ENCODE assay signal across 8 mouse cellular contexts in genomic region chr1:155097931-155098485, GRCm38 (mm10). TPM values are rescaled to one million over a fixed set of nuclear protein-coding genes. Genes with fewer than 3 reads are reported as not detected.
DNase-seq lines count a peak whose midpoint lies in the region; ATAC-seq and TF ChIP-seq lines count a peak whose summit lies in the region.

No protein-coding gene starts in this region.

- peak overlapping the region; percentile 91 for H3K27ac ChIP-seq in forebrain, embryonic 12.5 days
- peak overlapping the region; percentile 90 for H3K27ac ChIP-seq in hindbrain, embryonic 13.5 days
- H3K27ac ChIP-seq in liver, embryonic 14.5 days = peak overlapping the region; percentile 96

- peak; percentile 70 for ATAC-seq in activated CD4-positive, CD25-positive, alpha-beta regulatory T cell, adult 4 months
- peak; percentile 3; the same call in 1 of the 2 replicates for ATAC-seq in forebrain, embryonic 12.5 days (ENCODE audit: low FRiP score)
- no peak for ATAC-seq in hindbrain, embryonic 13.5 days (ENCODE audit: low FRiP score)
- ATAC-seq in liver, embryonic 14.5 days (ENCODE audit: insufficient read depth) = peak; percentile 30

- under 1% methylated on average over 33 of the region's 33 CpGs for WGBS in forebrain, embryonic 12.5 days
- WGBS in hindbrain, embryonic 13.5 days = under 1% methylated on average over 33 of the region's 33 CpGs
- WGBS in liver, embryonic 14.5 days (ENCODE audit: insufficient replicate concordance) = 0% methylated on average over 33 of the region's 33 CpGs

- no peak for TF ChIP-seq CTCF in liver, embryonic 14.5 days (IDR thresholded peaks at IDR 0.05; ENCODE audit: low read depth)

- H3K4me1 ChIP-seq in forebrain, embryonic 12.5 days = peaks cover 37% of the 10 kb centered on the region
- H3K4me1 ChIP-seq in hindbrain, embryonic 13.5 days (replicated peaks) = peaks cover 36% of the 10 kb centered on the region
- peaks cover 14 to 17% of the 10 kb centered on the region in 2 experiments for H3K4me1 ChIP-seq in liver, embryonic 14.5 days (replicated peaks; ENCODE audit: control insufficient read depth in 2 of 2, insufficient read depth in 2 of 2, low read length in 1 of 2)

- H3K27me3 ChIP-seq in forebrain, embryonic 12.5 days = no peaks in the 10 kb centered on the region
- H3K27me3 ChIP-seq in hindbrain, embryonic 13.5 days = no peaks in the 10 kb centered on the region
- H3K27me3 ChIP-seq in liver, embryonic 14.5 days (ENCODE audit: control insufficient read depth, insufficient read depth, low read length) = no peaks in the 10 kb centered on the region

- TF ChIP-seq EP300 in liver, embryonic 14.5 days (IDR thresholded peaks at IDR 0.05; ENCODE audit: low read depth) = no peak

- no peaks in the 10 kb centered on the region for H3K9me3 ChIP-seq in forebrain, embryonic 12.5 days
- H3K9me3 ChIP-seq in hindbrain, embryonic 13.5 days = no peaks in the 10 kb centered on the region
- H3K9me3 ChIP-seq in liver, embryonic 14.5 days (ENCODE audit: control insufficient read depth, low read length) = no peaks in the 10 kb centered on the region

- H3K9ac ChIP-seq in forebrain, embryonic 12.5 days = peak overlapping the region; percentile 100
- H3K9ac ChIP-seq in hindbrain, embryonic 13.5 days = peak overlapping the region; percentile 100
- H3K9ac ChIP-seq in liver, embryonic 14.5 days (replicated peaks) = peak overlapping the region; percentile 95

- H3K4me3 ChIP-seq in forebrain, embryonic 12.5 days (replicated peaks) = peak overlapping the region; percentile 100
- H3K4me3 ChIP-seq in hindbrain, embryonic 13.5 days = peak overlapping the region; percentile 99
- peak overlapping the region; percentile 86 to 98 for H3K4me3 ChIP-seq in liver, embryonic 14.5 days (ENCODE audit: insufficient read depth in 1 of 2, low read depth in 2 of 2, low read length in 2 of 2)

- H3K36me3 ChIP-seq in forebrain, embryonic 12.5 days (replicated peaks) = 0 out of 2 replicates have a peak, but pooled peaks cover 3% of the 10 kb centered on the region
- H3K36me3 ChIP-seq in hindbrain, embryonic 13.5 days = no peaks in the 10 kb centered on the region
- H3K36me3 ChIP-seq in liver, embryonic 14.5 days (replicated peaks; ENCODE audit: control insufficient read depth, insufficient read depth, low read depth) = no peaks in the 10 kb centered on the region; the same call in 1 of the 2 replicates

- H3K4me2 ChIP-seq in forebrain, embryonic 12.5 days = peak overlapping the region; percentile 77
- peak overlapping the region; percentile 85 for H3K4me2 ChIP-seq in hindbrain, embryonic 13.5 days
- H3K4me2 ChIP-seq in liver, embryonic 14.5 days (ENCODE audit: low read depth) = peak overlapping the region; percentile 89

- DNase-seq in gastrocnemius, adult 18-20 months (ENCODE audit: low spot score) = peak; percentile 30
- no peak for DNase-seq in gastrocnemius, adult 8-10 months (ENCODE audit: low spot score in 2 of 2)
- peak in 1 of 3 experiments; percentile 59 for DNase-seq in liver, embryonic 14.5 days (ENCODE audit: low read depth in 3 of 3, low spot score in 3 of 3)
- DNase-seq in neural tube, embryonic 10.5 days (ENCODE audit: extremely low spot score, low spot score) = peak; percentile 71
- peak; percentile 80 for DNase-seq in thymus, postnatal 14 days

RNA-seq across cellular contexts. Expression of gene Ier5, which starts 1.4 kb away (rescaled TPM):
- total RNA-seq in gastrocnemius, adult 18-20 months (2021) = 10 to 100 TPM in 1 of 2 experiments, 1 to 10 TPM in 1; 4.7 to 19.4 TPM
- 1 to 10 TPM; 4.7 to 9.9 (median 6.4) TPM for total RNA-seq in gastrocnemius, adult 8-10 months (2022)
- 1 to 10 TPM; 5.0 to 7.9 TPM for polyA plus RNA-seq in activated CD4-positive, CD25-positive, alpha-beta regulatory T cell, adult 4 months (2017; shearing (Covaris generic))
- polyA plus RNA-seq in forebrain, embryonic 12.5 days (2016; fragmentation: Nextera tagmentation; extraction: Ambion mirVana) = 15.2 and 19.2 TPM in 2 replicates
- polyA plus RNA-seq in hindbrain, embryonic 13.5 days (2015; fragmentation: Nextera tagmentation; extraction: Ambion mirVana) = 5.5 and 8.8 TPM in 2 replicates
- 4.9 and 5.8 TPM in 2 replicates for polyA plus RNA-seq in liver, embryonic 14.5 days (2012; rRNA removed)
- polyA plus RNA-seq in liver, embryonic 14.5 days (2014; fragmentation: Nextera tagmentation; extraction: Ambion mirVana) = 2.9 and 3.3 TPM in 2 replicates

RNA-seq across cellular contexts. Expression of gene Mr1, which starts 48.6 kb away (rescaled TPM):
- total RNA-seq in gastrocnemius, adult 18-20 months (2021) = 10 to 100 TPM; 13.8 to 14.8 TPM
- 10 to 100 TPM; 12.4 to 16.1 (median 13.3) TPM for total RNA-seq in gastrocnemius, adult 8-10 months (2022)
- 10 to 100 TPM; 19.1 to 20.7 TPM for polyA plus RNA-seq in activated CD4-positive, CD25-positive, alpha-beta regulatory T cell, adult 4 months (2017; shearing (Covaris generic))
- polyA plus RNA-seq in forebrain, embryonic 12.5 days (2016; fragmentation: Nextera tagmentation; extraction: Ambion mirVana) = 0.85 and 1.3 TPM in 2 replicates
- polyA plus RNA-seq in hindbrain, embryonic 13.5 days (2015; fragmentation: Nextera tagmentation; extraction: Ambion mirVana) = 1.3 and 2.1 TPM in 2 replicates
- 0.28 and 0.37 TPM in 2 replicates for polyA plus RNA-seq in liver, embryonic 14.5 days (2012; rRNA removed)
- polyA plus RNA-seq in liver, embryonic 14.5 days (2014; fragmentation: Nextera tagmentation; extraction: Ambion mirVana) = 0.27 and 0.52 TPM in 2 replicates

Comparison
In these comparisons a context has a peak if more than half of its experiments do, and no peak if none do; other contexts are left out.
1. DNase-seq: peak in gastrocnemius, adult 18-20 months (single experiment), neural tube, embryonic 10.5 days (single experiment) and thymus, postnatal 14 days (single experiment); none in gastrocnemius, adult 8-10 months (0 of 2).
2. Peak in every context shown above with its lines, with median percentiles within 50 percentile points of each other: H3K27ac ChIP-seq, H3K4me2 ChIP-seq, H3K4me3 ChIP-seq and H3K9ac ChIP-seq.